Mouse (Mus musculus) kidney, embryonic 16.5 days (tissue): ENCODE measurements around the gene Gm20547. TPM values are rescaled to one million over a fixed set of nuclear protein-coding genes. Genes with fewer than 3 reads are reported as not detected.
"Not testable (repeated sequence)": the region's sequence is repeated elsewhere in the genome, so short reads cannot be mapped to it uniquely, and the experiment has no call there.

ENCODE experiments used
- ATAC-seq: fragments of 200-750 bp; cut with Nextera tagmentation; 2 replicates; pipeline ENCODE4 v1.8.0; 2017; ENCODE audit warnings: moderate TSS enrichment; ENCODE audit not compliant: low FRiP score, low TSS enrichment
- H3K27ac ChIP-seq: fragments of 300-500 bp; sonication (generic); 2 replicates; pipeline ENCODE4 v1.5.1; 2014; ENCODE audit warnings: low read length
- H3K27me3 ChIP-seq: fragments of 300-500 bp; sonication (generic); 2 replicates; pipeline ENCODE4 v1.6.1; 2014; ENCODE audit warnings: low read length, control low read depth, mixed read lengths; ENCODE audit not compliant: insufficient read depth
- H3K36me3 ChIP-seq: fragments of 300-500 bp; sonication (generic); 2 replicates; pipeline ENCODE4 v1.6.1; 2014; ENCODE audit warnings: low read length, control low read depth, mixed read lengths; ENCODE audit not compliant: insufficient read depth
- H3K4me1 ChIP-seq: fragments of 300-500 bp; sonication (generic); 2 replicates; pipeline ENCODE4 v1.6.1; 2014; ENCODE audit warnings: low read length, control low read depth, mixed read lengths; ENCODE audit not compliant: insufficient read depth
- H3K4me2 ChIP-seq: fragments of 300-500 bp; sonication (generic); replicated peaks from 2 replicates; pipeline ENCODE4 v1.6.1; 2014; ENCODE audit warnings: low read depth, low read length
- H3K4me3 ChIP-seq: fragments of 300-500 bp; sonication (generic); 2 replicates; pipeline ENCODE4 v1.5.1; 2014; ENCODE audit warnings: mild to moderate bottlenecking, low read length
- H3K9ac ChIP-seq: fragments of 300-500 bp; sonication (generic); replicated peaks from 2 replicates; pipeline ENCODE4 v1.6.1; 2014; ENCODE audit warnings: low read length
- H3K9me3 ChIP-seq: fragments of 300-500 bp; sonication (generic); 2 replicates; pipeline ENCODE4 v1.6.1; 2016; ENCODE audit warnings: low read length, control low read depth
- WGBS: fragments of 180-500 bp; shearing (Covaris S2); extraction: QIAGEN DNeasy Blood & Tissue Kit; methylation state at CpG from one replicate; pipeline ENCODE4 v1.1.7; 2014; 5-methylcytosine and 5-hydroxymethylcytosine counted together
- polyA plus RNA-seq: library from polyadenylated mRNA; unstranded; fragments of >200 nt; fragmentation: Nextera tagmentation; extraction: Ambion mirVana; gene quantifications from 2 replicates; pipeline ENCODE4 v1.2.1, GENCODE M21; 2015

Gene Gm20547
- polyA plus RNA-seq, 1 experiment from 2014 or later = not detected

- Histone ChIP-seq H3K4me1 (peaks cover 16% of the 10 kb centered on the region), H3K4me2 (no peak overlapping the region), H3K9me3 (no peaks in the 10 kb centered on the region), H3K27ac (no peak overlapping the region), H3K27me3 (no peaks in the 10 kb centered on the region), H3K36me3 (peaks cover 55% of the 10 kb centered on the region), H3K9ac (no peak overlapping the region), H3K4me3 (no peak overlapping the region)
- WGBS = 91% methylated on average over 6 of the region's 6 CpGs
- ATAC-seq = no peak
These were observed 34.6 kb downstream of the Gm20547 start for GRCm38 (mm10) chr17:34847192-34847591.

- ATAC-seq = no peak
- Histone ChIP-seq H3K4me3 (no peak overlapping the region), H3K27me3 (no peaks in the 10 kb centered on the region), H3K9ac (no peak overlapping the region), H3K4me1 (peaks cover 7% of the 10 kb centered on the region), H3K4me2 (no peak overlapping the region), H3K9me3 (no peaks in the 10 kb centered on the region), H3K27ac (no peak overlapping the region), H3K36me3 (peaks cover 76% of the 10 kb centered on the region)
- WGBS = 93% methylated on average over 13 of the region's 13 CpGs
These were observed 37.0 kb downstream of the Gm20547 start for GRCm38 (mm10) chr17:34844884-34845283.

- H3K9ac ChIP-seq = no peak overlapping the region
- no peak overlapping the region for H3K27ac ChIP-seq
- no peaks in the 10 kb centered on the region for H3K9me3 ChIP-seq
- WGBS = 85% methylated on average over 6 of the region's 6 CpGs
- H3K4me2 ChIP-seq = no peak overlapping the region
- peaks cover 61% of the 10 kb centered on the region for H3K36me3 ChIP-seq
- ATAC-seq = no peak
- no peak overlapping the region for H3K4me3 ChIP-seq
- no peaks in the 10 kb centered on the region for H3K27me3 ChIP-seq
- H3K4me1 ChIP-seq = peaks cover 13% of the 10 kb centered on the region
These were observed 41.0 kb downstream of the Gm20547 start for GRCm38 (mm10) chr17:34840736-34841307.

GRCm38 (mm10) chr17:34838785-34839184 lies 43.1 kb downstream of the Gm20547 start:
- 87% methylated on average over 7 of the region's 7 CpGs for WGBS
- Histone ChIP-seq H3K9me3 (no peaks in the 10 kb centered on the region), H3K27me3 (no peaks in the 10 kb centered on the region), H3K4me1 (peaks cover 16% of the 10 kb centered on the region), H3K9ac (no peak overlapping the region), H3K27ac (no peak overlapping the region), H3K36me3 (peaks cover 43% of the 10 kb centered on the region), H3K4me3 (no peak overlapping the region), H3K4me2 (no peak overlapping the region)
- ATAC-seq = no peak

GRCm38 (mm10) chr17:34837464-34838324 lies 44.1 kb downstream of the Gm20547 start:
- Histone ChIP-seq H3K9me3 (no peaks in the 10 kb centered on the region), H3K4me3 (peak overlapping the region; percentile 74), H3K4me1 (peaks cover 16% of the 10 kb centered on the region), H3K9ac (peak overlapping the region; percentile 87), H3K4me2 (peak overlapping the region; percentile 97), H3K27me3 (no peaks in the 10 kb centered on the region), H3K27ac (peak overlapping the region; percentile 78), H3K36me3 (peaks cover 33% of the 10 kb centered on the region)
- 21% methylated on average over 41 of the region's 43 CpGs for WGBS
- ATAC-seq = peak; percentile 7; the same call in 1 of the 2 replicates

GRCm38 (mm10) chr17:34836856-34837221 lies 45.0 kb downstream of the Gm20547 start, which contains the start of the genes Stk19 and Dxo:
TSS of gene Stk19 (minus strand) at chr17:34836945.
TSS of gene Dxo (plus strand) at chr17:34837019.
- under 1% methylated on average over 40 of the region's 40 CpGs for WGBS
- peaks cover 33% of the 10 kb centered on the region for H3K36me3 ChIP-seq
- no peaks in the 10 kb centered on the region for H3K9me3 ChIP-seq
- peak within 1 kb of the TSS; percentile 97 for H3K4me2 ChIP-seq
- H3K27me3 ChIP-seq = no peaks in the 10 kb centered on the region
- peak within 1 kb of the TSS; percentile 74 for H3K4me3 ChIP-seq
- H3K9ac ChIP-seq = peak within 1 kb of the TSS; percentile 87
- peaks cover 16% of the 10 kb centered on the region for H3K4me1 ChIP-seq
- peak; percentile 94 for ATAC-seq
- H3K27ac ChIP-seq = peak within 1 kb of the TSS; percentile 80

- H3K27ac ChIP-seq = peak overlapping the region; percentile 80
- H3K4me3 ChIP-seq = peak overlapping the region; percentile 74
- H3K27me3 ChIP-seq = no peaks in the 10 kb centered on the region
- WGBS = 4% methylated on average over 45 of the region's 48 CpGs
- peak; percentile 67 for ATAC-seq
- H3K4me1 ChIP-seq = peaks cover 16% of the 10 kb centered on the region
- H3K36me3 ChIP-seq = peaks cover 31% of the 10 kb centered on the region
- H3K4me2 ChIP-seq = peak overlapping the region; percentile 97
- H3K9ac ChIP-seq = peak overlapping the region; percentile 87
- H3K9me3 ChIP-seq = no peaks in the 10 kb centered on the region
These were observed 45.5 kb downstream of the Gm20547 start for GRCm38 (mm10) chr17:34836155-34836855.

- not testable (repeated sequence) for H3K4me2 ChIP-seq, H3K4me1 ChIP-seq, H3K27me3 ChIP-seq, ATAC-seq, H3K27ac ChIP-seq, H3K4me3 ChIP-seq, H3K9ac ChIP-seq, H3K9me3 ChIP-seq
- peaks cover 52% of the 10 kb centered on the region for H3K36me3 ChIP-seq
- 82% methylated on average over 1 of the region's 1 CpGs for WGBS
These were observed 51.1 kb downstream of the Gm20547 start for GRCm38 (mm10) chr17:34830776-34831175.

GRCm38 (mm10) chr17:34814818-34815370 lies 66.9 kb downstream of the Gm20547 start:
- no peak overlapping the region for H3K27ac ChIP-seq
- WGBS = 74% methylated on average over 7 of the region's 7 CpGs
- no peak for ATAC-seq

More at GRCm38 (mm10) chr17:34814818-34815370, 66.9 kb downstream of the Gm20547 start:
- no peaks in the 10 kb centered on the region for H3K27me3 ChIP-seq
- no peak overlapping the region for H3K9ac ChIP-seq
- no peaks in the 10 kb centered on the region for H3K4me1 ChIP-seq
- no peak overlapping the region for H3K4me2 ChIP-seq
- no peak overlapping the region for H3K4me3 ChIP-seq
- H3K36me3 ChIP-seq = no peaks in the 10 kb centered on the region
- H3K9me3 ChIP-seq = no peaks in the 10 kb centered on the region
